9 mouse cellular contexts compared by ENCODE assay signal in genomic region chr3:41155132-41155760, GRCm38 (mm10).
DNase-seq lines count a peak whose midpoint lies in the region; ATAC-seq lines count a peak whose summit lies in the region.
"Had no signal": no experiment of that assay in that cellular context is flagged by ENCODE, and none has a peak within 500 bp of the region (broad histone marks: within the 10 kb centered on the region; RNA-seq: fewer than 3 reads in every experiment).

No protein-coding gene starts in this region.

- 77% methylated on average over 9 of the region's 9 CpGs for WGBS in forebrain, embryonic 10.5 days
- 83% methylated on average over 9 of the region's 9 CpGs for WGBS in forebrain, embryonic 13.5 days

- H3K9ac ChIP-seq in forebrain, embryonic 13.5 days = no peak overlapping the region

- intact Hi-C loops in left cerebral cortex, postnatal 4 days (cut with DNase I) = no loop called here

- H3K4me1 ChIP-seq in forebrain, embryonic 10.5 days = peaks cover 3% of the 10 kb centered on the region; the same call in 1 of the 2 replicates
- H3K4me1 ChIP-seq in forebrain, embryonic 13.5 days = no peaks in the 10 kb centered on the region

- H3K36me3 ChIP-seq in forebrain, embryonic 10.5 days (replicated peaks) = no peaks in the 10 kb centered on the region
- H3K36me3 ChIP-seq in forebrain, embryonic 13.5 days (ENCODE audit: poor library complexity, severe bottlenecking) = no peaks in the 10 kb centered on the region

- no peaks in the 10 kb centered on the region for H3K27me3 ChIP-seq in forebrain, embryonic 10.5 days (ENCODE audit: poor library complexity, severe bottlenecking)
- H3K27me3 ChIP-seq in forebrain, embryonic 13.5 days = no peaks in the 10 kb centered on the region

- DNase-seq in forebrain, embryonic 10.5 days (ENCODE audit: extremely low spot score, low spot score) = peak; percentile 2
- DNase-seq in left cerebral cortex, adult 11 months (ENCODE audit: low spot score) = peak; percentile 40
- no peak for DNase-seq in left cerebral cortex, postnatal 4 days
- DNase-seq in liver = peak; percentile 84
- DNase-seq in spleen, postnatal 36 days (ENCODE audit: low spot score in 2 of 2) = peak; percentile 30 to 49
- no peak for DNase-seq in kidney, adult 11 months
- DNase-seq in thymus, postnatal 0 days (ENCODE audit: low spot score) = no peak
- DNase-seq: thymus, postnatal 36 days had no signal

- no peak overlapping the region for H3K4me3 ChIP-seq in forebrain, embryonic 10.5 days
- H3K4me3 ChIP-seq in forebrain, embryonic 13.5 days = no peak overlapping the region

- ATAC-seq in forebrain, embryonic 13.5 days = no peak

- no peak overlapping the region for H3K27ac ChIP-seq in forebrain, embryonic 10.5 days
- no peak overlapping the region for H3K27ac ChIP-seq in forebrain, embryonic 13.5 days

- H3K9me3 ChIP-seq in forebrain, embryonic 10.5 days = no peaks in the 10 kb centered on the region
- H3K9me3 ChIP-seq in forebrain, embryonic 13.5 days (replicated peaks) = no peaks in the 10 kb centered on the region

- H3K4me2 ChIP-seq in forebrain, embryonic 13.5 days = no peak overlapping the region

Comparison
In these comparisons a context has a peak if more than half of its experiments do, and no peak if none do; other contexts are left out.
1. DNase-seq: peak in forebrain, embryonic 10.5 days (single experiment), left cerebral cortex, adult 11 months (single experiment), liver (single experiment) and spleen, postnatal 36 days (2 of 2); none in left cerebral cortex, postnatal 4 days (single experiment), kidney, adult 11 months (single experiment) and thymus, postnatal 0 days (single experiment).